Mouse (Mus musculus): ENCODE measurements around the gene Thsd4. TPM values are rescaled to one million over a fixed set of nuclear protein-coding genes. Genes with fewer than 3 reads are reported as not detected.

The Thsd4 gene
- polyA plus RNA-seq, 1 experiment from 2014 or later, result 5.0 TPM

DNA sequence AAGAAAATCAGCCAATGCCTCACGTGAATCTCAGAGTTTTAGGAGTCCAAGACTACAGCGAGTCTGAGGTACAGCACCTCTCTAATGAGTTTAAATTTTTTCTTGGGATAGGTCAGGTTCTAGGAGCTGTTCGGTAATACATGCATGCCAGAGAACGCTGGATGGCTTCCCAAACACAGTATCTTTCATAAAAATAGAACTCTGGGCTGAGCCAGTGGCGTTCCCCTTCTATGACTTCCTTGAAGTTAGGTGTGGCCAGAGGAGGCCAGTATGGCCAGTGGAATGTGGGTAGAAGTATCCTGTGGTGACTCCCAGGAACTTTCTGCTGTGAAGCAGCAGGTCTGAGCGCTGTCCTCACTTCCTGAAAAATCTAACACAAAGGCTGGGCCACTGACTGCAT, 186.4 kb downstream of the Thsd4 start:
- H3K27ac ChIP-seq (ENCODE audit: low read length), result no peak overlapping the region
- no peak overlapping the region for H3K4me3 ChIP-seq (replicated peaks; ENCODE audit: low read length)
- H3K9me3 ChIP-seq (ENCODE audit: control insufficient read depth, low read length), result no peaks in the 10 kb centered on the region
- WGBS, result 86% methylated on average over 6 of the region's 6 CpGs
- no peaks in the 10 kb centered on the region for H3K36me3 ChIP-seq (ENCODE audit: control insufficient read depth, insufficient read depth)
- no peak overlapping the region for H3K4me2 ChIP-seq (ENCODE audit: low read length)
- H3K4me1 ChIP-seq (replicated peaks; ENCODE audit: control insufficient read depth, insufficient read depth, low read length), result no peaks in the 10 kb centered on the region
- no peak overlapping the region for H3K9ac ChIP-seq (replicated peaks; ENCODE audit: low read depth, low read length)
- no peaks in the 10 kb centered on the region for H3K27me3 ChIP-seq (replicated peaks; ENCODE audit: control insufficient read depth, insufficient read depth, low read length)
- ATAC-seq, result no peak

DNA sequence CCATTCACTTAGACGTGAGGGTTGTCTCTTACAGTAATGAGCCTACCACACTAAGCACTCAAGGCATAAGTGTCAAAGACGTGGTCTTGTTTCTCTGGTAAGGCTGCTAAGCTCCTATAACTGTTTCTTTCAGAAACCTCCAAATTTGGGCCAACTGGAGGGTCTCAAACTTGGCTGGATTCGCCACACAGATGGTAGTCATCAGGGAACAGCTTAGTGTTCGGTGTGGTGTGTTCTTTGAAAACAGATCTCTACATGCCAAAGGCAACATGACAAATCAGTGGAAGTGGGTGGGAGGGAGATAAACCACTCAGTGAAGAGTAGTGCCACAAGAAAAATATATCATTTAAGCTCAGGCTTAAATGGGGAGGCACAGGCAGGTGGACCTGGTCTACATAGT, 191.9 kb downstream of the Thsd4 start:
- H3K9me3 ChIP-seq (ENCODE audit: control insufficient read depth, low read length), result no peaks in the 10 kb centered on the region
- H3K36me3 ChIP-seq (ENCODE audit: control insufficient read depth, insufficient read depth), result no peaks in the 10 kb centered on the region
- no peak overlapping the region for H3K27ac ChIP-seq (ENCODE audit: low read length)
- ATAC-seq, result peak; percentile 47; the same call in 1 of the 2 replicates
- H3K4me1 ChIP-seq (replicated peaks; ENCODE audit: control insufficient read depth, insufficient read depth, low read length), result peaks cover 4% of the 10 kb centered on the region; the same call in 1 of the 2 replicates
- H3K4me3 ChIP-seq (replicated peaks; ENCODE audit: low read length), result no peak overlapping the region
- H3K27me3 ChIP-seq (replicated peaks; ENCODE audit: control insufficient read depth, insufficient read depth, low read length), result no peaks in the 10 kb centered on the region
- no peak overlapping the region for H3K4me2 ChIP-seq (ENCODE audit: low read length)
- H3K9ac ChIP-seq (replicated peaks; ENCODE audit: low read depth, low read length), result no peak overlapping the region
- 63% methylated on average over 4 of the region's 4 CpGs for WGBS

DNA sequence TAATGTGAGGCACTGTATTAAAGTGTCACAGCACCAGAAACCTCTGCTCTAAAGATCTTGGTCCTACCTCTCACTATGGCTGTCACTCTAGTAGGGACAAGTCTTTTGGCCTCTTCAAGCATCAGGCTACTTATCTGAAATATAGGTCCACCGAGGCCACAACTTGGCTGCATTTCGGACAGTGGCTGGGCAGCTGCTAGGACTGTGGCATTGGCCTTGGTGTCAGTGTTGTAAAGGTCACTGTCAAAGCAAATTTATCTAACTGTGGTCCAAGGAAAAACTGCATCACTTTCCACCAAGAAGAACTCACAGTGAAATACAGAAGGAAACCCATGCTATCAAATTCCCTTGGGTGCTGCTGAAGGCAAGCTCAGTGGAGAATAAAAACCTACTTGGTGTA, 197.1 kb downstream of the Thsd4 start:
- Histone ChIP-seq H3K27me3 (replicated peaks; ENCODE audit: control insufficient read depth, insufficient read depth, low read length) (no peaks in the 10 kb centered on the region), H3K36me3 (ENCODE audit: control insufficient read depth, insufficient read depth) (no peaks in the 10 kb centered on the region), H3K9ac (replicated peaks; ENCODE audit: low read depth, low read length) (no peak overlapping the region), H3K4me1 (replicated peaks; ENCODE audit: control insufficient read depth, insufficient read depth, low read length) (peaks cover 3% of the 10 kb centered on the region; the same call in 1 of the 2 replicates), H3K4me3 (replicated peaks; ENCODE audit: low read length) (no peak overlapping the region), H3K4me2 (ENCODE audit: low read length) (no peak overlapping the region), H3K9me3 (ENCODE audit: control insufficient read depth, low read length) (no peaks in the 10 kb centered on the region), H3K27ac (ENCODE audit: low read length) (no peak overlapping the region)
- 99% methylated on average over 2 of the region's 2 CpGs for WGBS
- ATAC-seq, result no peak

DNA sequence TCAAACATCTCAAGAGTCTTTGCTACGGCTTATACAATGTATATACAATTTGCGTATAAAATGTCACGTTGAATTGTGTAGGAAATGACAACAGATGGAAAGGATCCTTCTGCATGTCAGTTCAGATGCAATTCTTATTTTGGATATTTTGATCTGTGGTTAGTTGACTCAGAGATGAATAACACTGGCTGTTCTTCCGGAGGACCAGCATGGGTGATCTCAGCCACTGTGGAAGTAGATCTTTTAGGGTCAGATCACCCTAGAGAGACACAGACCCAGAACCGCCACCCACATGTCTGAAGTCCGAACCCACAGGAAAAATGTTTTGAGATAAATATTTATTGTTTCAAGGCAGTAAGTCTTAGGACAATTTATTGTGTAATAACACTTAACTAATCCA, 198.4 kb downstream of the Thsd4 start:
- H3K4me2 ChIP-seq (ENCODE audit: low read length), result no peak overlapping the region
- ATAC-seq, result no peak

DNA sequence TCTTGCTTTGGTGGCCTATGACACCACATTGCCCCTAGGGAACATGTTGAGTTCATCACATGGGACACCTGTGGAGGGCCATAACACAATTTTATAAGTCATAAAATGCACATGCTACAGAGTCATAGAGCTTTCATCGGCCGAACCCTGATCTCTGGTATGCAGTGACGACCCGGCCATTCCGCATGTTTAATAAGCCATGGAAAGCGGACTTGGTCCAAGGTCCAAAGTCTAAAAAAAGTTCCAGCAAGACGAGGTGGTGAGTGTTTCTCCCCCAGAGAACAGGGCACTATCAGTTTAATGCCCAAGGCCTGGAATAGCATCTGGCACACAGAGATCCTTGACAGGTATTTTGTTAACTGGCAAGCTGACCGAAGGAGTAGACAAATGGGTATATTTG, 204.6 kb downstream of the Thsd4 start:
- H3K36me3 ChIP-seq (ENCODE audit: control insufficient read depth, insufficient read depth), result no peaks in the 10 kb centered on the region
- H3K27me3 ChIP-seq (replicated peaks; ENCODE audit: control insufficient read depth, insufficient read depth, low read length), result no peaks in the 10 kb centered on the region
- WGBS, result 94% methylated on average over 8 of the region's 8 CpGs
- H3K27ac ChIP-seq (ENCODE audit: low read length), result no peak overlapping the region
- no peak for ATAC-seq
- no peak overlapping the region for H3K4me3 ChIP-seq (replicated peaks; ENCODE audit: low read length)
- H3K4me1 ChIP-seq (replicated peaks; ENCODE audit: control insufficient read depth, insufficient read depth, low read length), result 0 out of 2 replicates have a peak, but pooled peaks cover 2% of the 10 kb centered on the region
- H3K9ac ChIP-seq (replicated peaks; ENCODE audit: low read depth, low read length), result no peak overlapping the region
- no peaks in the 10 kb centered on the region for H3K9me3 ChIP-seq (ENCODE audit: control insufficient read depth, low read length)
- H3K4me2 ChIP-seq (ENCODE audit: low read length), result no peak overlapping the region

More for the DNA sequence above, 198.4 kb downstream of the Thsd4 start:
- WGBS, result 93% methylated on average over 6 of the region's 6 CpGs
- no peaks in the 10 kb centered on the region for H3K27me3 ChIP-seq (replicated peaks; ENCODE audit: control insufficient read depth, insufficient read depth, low read length)
- H3K36me3 ChIP-seq (ENCODE audit: control insufficient read depth, insufficient read depth), result no peaks in the 10 kb centered on the region
- no peak overlapping the region for H3K4me3 ChIP-seq (replicated peaks; ENCODE audit: low read length)
- H3K27ac ChIP-seq (ENCODE audit: low read length), result no peak overlapping the region
- no peaks in the 10 kb centered on the region for H3K4me1 ChIP-seq (replicated peaks; ENCODE audit: control insufficient read depth, insufficient read depth, low read length)
- no peaks in the 10 kb centered on the region for H3K9me3 ChIP-seq (ENCODE audit: control insufficient read depth, low read length)
- no peak overlapping the region for H3K9ac ChIP-seq (replicated peaks; ENCODE audit: low read depth, low read length)

DNA sequence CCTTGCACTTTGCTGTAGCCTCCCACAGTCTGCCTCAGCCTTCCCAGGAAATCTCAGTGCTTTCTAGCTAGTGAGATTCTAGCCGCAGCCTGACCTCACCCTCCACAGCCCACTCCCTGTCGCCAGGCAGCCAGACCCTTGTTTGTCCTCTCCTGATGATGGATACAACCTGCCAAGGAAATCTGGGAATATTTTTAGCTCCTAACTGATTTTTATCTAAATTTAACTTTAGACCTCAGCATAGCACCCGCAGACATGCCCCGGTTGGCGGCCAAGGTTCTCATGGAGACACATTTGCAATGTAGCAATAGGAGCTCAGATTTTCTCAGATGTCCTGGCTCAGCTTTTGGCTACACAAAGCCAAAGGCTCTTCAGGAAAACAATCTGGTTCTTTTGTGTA, 205.3 kb downstream of the Thsd4 start:
- H3K27ac ChIP-seq (ENCODE audit: low read length), result no peak overlapping the region
- H3K27me3 ChIP-seq (replicated peaks; ENCODE audit: control insufficient read depth, insufficient read depth, low read length), result no peaks in the 10 kb centered on the region
- WGBS, result 92% methylated on average over 5 of the region's 5 CpGs
- no peak overlapping the region for H3K4me2 ChIP-seq (ENCODE audit: low read length)
- H3K9ac ChIP-seq (replicated peaks; ENCODE audit: low read depth, low read length), result no peak overlapping the region
- H3K4me1 ChIP-seq (replicated peaks; ENCODE audit: control insufficient read depth, insufficient read depth, low read length), result peaks cover 10% of the 10 kb centered on the region
- H3K4me3 ChIP-seq (replicated peaks; ENCODE audit: low read length), result no peak overlapping the region
- ATAC-seq, result no peak
- no peaks in the 10 kb centered on the region for H3K36me3 ChIP-seq (ENCODE audit: control insufficient read depth, insufficient read depth)
- no peaks in the 10 kb centered on the region for H3K9me3 ChIP-seq (ENCODE audit: control insufficient read depth, low read length)

DNA sequence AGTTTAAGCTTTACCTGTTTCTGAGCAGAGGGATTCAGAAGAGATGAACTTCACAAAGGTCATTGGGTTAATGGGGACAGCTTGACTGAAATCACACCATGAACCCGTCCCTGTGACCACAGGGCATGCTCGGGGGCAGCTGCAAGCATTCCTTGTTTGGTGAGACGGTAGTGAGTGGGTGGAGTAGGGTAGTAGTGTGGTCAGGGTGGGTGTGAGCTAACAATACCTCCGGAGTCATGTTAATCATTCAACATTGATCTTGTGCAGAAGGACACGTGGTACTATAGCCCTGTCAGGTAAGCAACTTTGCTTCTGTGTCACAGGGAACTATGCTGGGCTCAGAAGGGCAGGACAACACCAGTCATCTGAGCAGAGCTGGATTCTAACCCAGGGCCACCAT, 206.3 kb downstream of the Thsd4 start:
- Histone ChIP-seq H3K9ac (replicated peaks; ENCODE audit: low read depth, low read length) (no peak overlapping the region), H3K27ac (ENCODE audit: low read length) (no peak overlapping the region), H3K4me2 (ENCODE audit: low read length) (no peak overlapping the region), H3K27me3 (replicated peaks; ENCODE audit: control insufficient read depth, insufficient read depth, low read length) (no peaks in the 10 kb centered on the region), H3K4me1 (replicated peaks; ENCODE audit: control insufficient read depth, insufficient read depth, low read length) (peaks cover 12% of the 10 kb centered on the region), H3K36me3 (ENCODE audit: control insufficient read depth, insufficient read depth) (no peaks in the 10 kb centered on the region), H3K9me3 (ENCODE audit: control insufficient read depth, low read length) (no peaks in the 10 kb centered on the region), H3K4me3 (replicated peaks; ENCODE audit: low read length) (no peak overlapping the region)
- 96% methylated on average over 5 of the region's 5 CpGs for WGBS
- ATAC-seq, result no peak

DNA sequence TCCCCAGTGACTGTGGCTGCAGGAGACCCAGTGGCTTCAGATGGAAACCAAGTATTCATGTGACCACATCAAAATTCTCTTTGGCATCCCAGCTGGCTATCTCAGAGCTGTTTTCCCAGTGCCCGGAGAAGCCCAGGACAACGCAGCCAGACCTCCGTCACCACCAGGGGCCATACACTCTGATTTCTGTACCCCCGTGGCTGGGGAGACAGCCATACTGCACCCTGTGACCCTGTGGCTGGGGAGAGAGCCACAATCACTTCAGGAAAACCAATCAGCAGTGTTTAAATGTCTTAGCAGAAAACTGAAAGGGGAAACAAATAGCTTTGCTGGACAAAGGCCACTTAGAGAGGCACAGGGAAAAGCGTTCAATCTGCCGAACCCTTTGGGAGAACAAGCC, 208.2 kb downstream of the Thsd4 start:
- Histone ChIP-seq H3K4me1 (replicated peaks; ENCODE audit: control insufficient read depth, insufficient read depth, low read length) (peaks cover 22% of the 10 kb centered on the region), H3K9me3 (ENCODE audit: control insufficient read depth, low read length) (no peaks in the 10 kb centered on the region), H3K27ac (ENCODE audit: low read length) (no peak overlapping the region), H3K27me3 (replicated peaks; ENCODE audit: control insufficient read depth, insufficient read depth, low read length) (no peaks in the 10 kb centered on the region), H3K4me3 (replicated peaks; ENCODE audit: low read length) (no peak overlapping the region), H3K4me2 (ENCODE audit: low read length) (no peak overlapping the region), H3K36me3 (ENCODE audit: control insufficient read depth, insufficient read depth) (no peaks in the 10 kb centered on the region), H3K9ac (replicated peaks; ENCODE audit: low read depth, low read length) (no peak overlapping the region)
- WGBS, result 56% methylated on average over 6 of the region's 6 CpGs
- ATAC-seq, result no peak

DNA sequence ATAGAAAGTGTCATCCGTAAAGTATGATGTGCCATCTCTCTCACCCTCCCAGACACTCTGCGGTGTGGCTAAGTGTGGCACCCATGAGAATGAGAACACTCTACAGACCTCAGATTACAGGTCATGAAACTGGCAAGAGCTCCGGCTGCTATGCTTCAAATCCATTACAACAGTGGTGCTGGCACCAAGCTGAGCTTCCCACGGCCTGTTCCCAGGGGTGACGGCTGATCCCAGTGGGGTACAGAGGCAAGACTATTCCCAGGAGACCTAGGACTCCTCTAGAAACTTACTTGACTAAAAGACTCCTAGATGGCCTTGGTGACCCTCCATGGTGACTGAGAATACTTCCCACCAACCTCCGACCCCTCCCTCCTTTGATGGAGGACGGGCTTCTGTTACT, 209.2 kb downstream of the Thsd4 start:
- peaks cover 22% of the 10 kb centered on the region for H3K4me1 ChIP-seq (replicated peaks; ENCODE audit: control insufficient read depth, insufficient read depth, low read length)
- H3K9me3 ChIP-seq (ENCODE audit: control insufficient read depth, low read length), result no peaks in the 10 kb centered on the region
- ATAC-seq, result no peak
- no peaks in the 10 kb centered on the region for H3K27me3 ChIP-seq (replicated peaks; ENCODE audit: control insufficient read depth, insufficient read depth, low read length)
- H3K4me3 ChIP-seq (replicated peaks; ENCODE audit: low read length), result no peak overlapping the region
- WGBS, result 81% methylated on average over 7 of the region's 7 CpGs
- H3K4me2 ChIP-seq (ENCODE audit: low read length), result no peak overlapping the region
- no peak overlapping the region for H3K9ac ChIP-seq (replicated peaks; ENCODE audit: low read depth, low read length)
- H3K36me3 ChIP-seq (ENCODE audit: control insufficient read depth, insufficient read depth), result no peaks in the 10 kb centered on the region
- no peak overlapping the region for H3K27ac ChIP-seq (ENCODE audit: low read length)

DNA sequence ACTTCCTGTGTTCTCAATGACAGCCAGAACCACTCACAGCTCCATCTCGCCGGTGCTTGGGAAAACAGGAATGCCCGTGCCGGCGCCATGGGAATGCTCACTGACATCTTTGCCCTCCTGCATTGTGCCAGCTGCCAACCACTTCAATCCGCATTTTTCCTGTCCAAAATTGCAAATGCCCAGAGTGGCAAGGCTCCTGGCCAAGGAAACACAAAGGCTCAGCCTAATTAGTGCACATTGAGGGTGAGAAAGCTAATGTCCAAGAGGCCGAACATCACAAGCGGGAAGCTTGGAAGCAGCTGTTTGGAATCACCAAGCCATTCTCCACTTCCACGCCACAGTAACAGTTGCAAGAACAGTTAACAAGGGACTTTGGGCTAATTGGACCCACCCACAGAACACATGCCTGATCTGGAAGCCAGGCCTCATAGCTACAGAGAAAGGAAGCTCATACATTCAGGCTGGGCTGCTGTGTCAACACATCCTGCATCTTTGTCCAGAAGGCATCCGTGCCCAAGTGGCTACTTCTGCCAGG, 210.2 kb downstream of the Thsd4 start:
- Histone ChIP-seq H3K36me3 (ENCODE audit: control insufficient read depth, insufficient read depth) (no peaks in the 10 kb centered on the region), H3K4me2 (ENCODE audit: low read length) (no peak overlapping the region), H3K27ac (ENCODE audit: low read length) (no peak overlapping the region), H3K9ac (replicated peaks; ENCODE audit: low read depth, low read length) (no peak overlapping the region), H3K9me3 (ENCODE audit: control insufficient read depth, low read length) (no peaks in the 10 kb centered on the region), H3K27me3 (replicated peaks; ENCODE audit: control insufficient read depth, insufficient read depth, low read length) (no peaks in the 10 kb centered on the region), H3K4me1 (replicated peaks; ENCODE audit: control insufficient read depth, insufficient read depth, low read length) (peaks cover 22% of the 10 kb centered on the region), H3K4me3 (replicated peaks; ENCODE audit: low read length) (no peak overlapping the region)
- 14% methylated on average over 10 of the region's 10 CpGs for WGBS
- peak; percentile 77 for ATAC-seq
